Mouse (Mus musculus) left cerebral cortex, postnatal 10 days (tissue): ENCODE data around the gene Gm11938. TPM values are rescaled to one million over a fixed set of nuclear protein-coding genes. Genes with fewer than 3 reads are reported as not detected.
"Not testable (repeated sequence)": the region's sequence is repeated elsewhere in the genome, so short reads cannot be mapped to it uniquely, and the experiment has no call there.

Source experiments
- DNase-seq, 2 experiments: peaks; one replicate each; pipeline ENCODE4 v3.0.0; 2021 to 2022; ENCODE audit warnings: low spot score in 2 of 2, mixed read lengths in 1 of 2; ENCODE audit errors: extremely low spot score in 1 of 2
- intact Hi-C: fragments of 180-260 bp; cut with DNase I; formaldehyde crosslinking; loops from one replicate; pipeline ENCODE4 v1.15.1; 2025
- total RNA-seq, 2 experiments: library from RNA; stranded (reverse); gene quantifications; 2 replicates each; pipeline ENCODE4 v1.2.3; 2021

Gene Gm11938
- total RNA-seq: not detected

DNA sequence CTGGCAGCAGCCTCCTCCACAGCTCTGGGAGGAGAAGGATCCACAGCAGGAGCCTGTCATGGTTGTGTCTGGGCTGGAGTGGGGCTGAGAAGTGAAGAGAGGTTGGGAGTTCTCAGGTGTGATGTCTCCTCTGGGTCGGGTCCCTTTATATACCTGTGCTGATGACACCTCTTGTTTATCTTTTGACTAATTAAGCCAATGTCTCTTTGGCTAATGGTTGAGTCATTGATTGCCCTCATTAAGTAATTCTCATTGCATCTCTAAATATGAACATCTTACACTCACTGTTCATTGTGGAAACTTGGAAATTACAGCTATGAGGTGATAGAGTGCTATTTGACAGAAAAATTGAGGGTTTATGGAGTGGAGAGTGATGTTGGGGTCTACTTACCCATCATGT is at the start of gene Gm11938:
Gene Gm11938, minus strand, starts transcription at position 101 of the 400 bp plus-strand sequence.
- DNase-seq, intact Hi-C loops: not testable (repeated sequence)

DNA sequence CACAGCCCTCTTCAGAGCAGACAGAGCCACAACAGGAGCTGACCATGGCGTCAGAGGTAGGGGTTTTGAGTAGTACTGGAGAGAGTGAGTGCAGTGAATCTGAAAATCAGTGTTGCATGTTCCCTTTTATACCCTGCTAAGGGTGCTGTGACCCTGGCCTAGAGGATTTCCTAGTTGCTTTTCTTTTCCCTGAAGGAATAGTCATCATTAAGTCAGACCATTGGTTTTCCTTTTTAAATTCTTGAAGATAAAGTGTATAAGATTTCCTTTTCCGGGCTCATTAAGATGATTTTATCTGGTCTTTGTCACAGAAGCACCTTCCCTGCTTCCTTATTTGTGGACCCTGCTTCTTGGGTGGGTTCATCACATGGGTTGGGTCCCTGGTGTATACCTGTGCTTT is 47.0 kb upstream of the Gm11938 start, which contains the start of gene Gm11555:
Gene Gm11555, minus strand, starts transcription at position 101 of the 400 bp plus-strand sequence.
- intact Hi-C loops: no loop called here
- no peak for DNase-seq

DNA sequence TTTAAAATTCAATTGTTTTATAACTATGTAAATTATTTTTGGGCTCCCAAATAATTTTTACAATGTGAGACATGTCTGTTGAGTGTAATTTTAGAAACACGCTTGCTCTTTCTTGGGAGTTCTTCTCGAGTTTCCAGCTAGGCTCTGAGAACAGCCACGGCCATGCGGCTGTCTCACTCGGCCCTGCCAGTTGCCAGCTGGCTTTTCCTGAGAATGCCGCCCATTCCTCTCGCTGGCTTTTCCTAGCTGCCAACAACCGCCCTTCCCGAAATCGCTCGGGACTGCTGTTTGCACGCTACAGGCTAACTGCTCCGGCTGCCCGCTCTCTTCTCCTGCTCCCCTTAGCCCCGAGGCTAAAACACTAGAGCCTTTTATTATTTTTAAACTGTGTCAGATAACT is 43.3 kb upstream of the Gm11938 start:
- no peak for DNase-seq
- intact Hi-C loops: no loop called here

DNA sequence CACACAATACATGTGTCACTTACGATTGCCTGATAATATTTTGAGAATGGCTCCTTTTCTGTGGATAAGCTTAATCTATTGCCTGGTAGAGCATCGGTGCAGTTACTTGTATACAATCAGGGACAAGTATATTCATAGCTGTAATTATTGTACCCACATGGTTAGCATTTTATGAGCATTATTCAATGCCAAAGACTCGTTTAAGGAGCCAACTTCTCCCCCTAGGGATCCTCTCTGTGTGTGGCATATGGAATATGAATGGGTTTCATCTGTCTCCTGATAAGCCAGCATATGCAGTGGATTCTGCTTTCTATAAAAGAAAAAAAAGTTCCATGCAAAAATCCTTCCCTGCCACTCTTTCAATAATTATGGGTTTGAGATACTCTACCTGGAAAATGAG is 41.2 kb upstream of the Gm11938 start:
- no peak for DNase-seq
- intact Hi-C loops: no loop called here

DNA sequence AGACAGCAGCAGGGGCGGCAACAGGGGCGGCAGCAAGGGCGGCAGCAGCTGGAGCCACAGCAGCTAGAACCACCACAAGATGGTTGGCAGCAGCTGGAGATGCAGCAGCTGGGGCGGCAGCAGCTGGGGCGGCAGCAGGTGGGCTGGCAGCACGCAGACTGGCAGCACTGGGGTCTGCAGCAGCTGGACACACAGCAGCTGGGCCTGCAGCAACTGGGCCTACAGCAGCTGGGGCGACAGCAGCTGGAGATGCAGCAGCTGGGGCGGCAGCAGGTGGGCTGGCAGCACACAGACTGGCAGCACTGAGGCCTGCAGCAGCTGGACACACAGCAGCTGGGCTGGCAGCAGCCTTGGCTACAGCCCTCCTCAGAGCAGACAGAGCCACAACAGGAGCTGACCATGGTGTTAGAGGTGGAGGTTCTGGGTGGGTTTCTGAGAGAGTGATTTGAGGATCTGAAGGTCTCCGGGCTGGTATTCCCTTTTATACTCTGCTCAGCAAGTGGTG is 40.6 kb upstream of the Gm11938 start, which contains the start of gene Krtap4-7:
Gene Krtap4-7, minus strand, starts transcription at position 455 of the 505 bp plus-strand sequence.
- DNase-seq, intact Hi-C loops: not testable (repeated sequence)

- no peak for DNase-seq
- intact Hi-C loops: no loop called here
Measured at GRCm38 (mm10) chr11:99640926-99641325, 37.8 kb upstream of the Gm11938 start.

- DNase-seq: peak in 1 of 2 experiments; percentile 63
Measured at GRCm38 (mm10) chr11:99637086-99637485, 34.0 kb upstream of the Gm11938 start.

DNA sequence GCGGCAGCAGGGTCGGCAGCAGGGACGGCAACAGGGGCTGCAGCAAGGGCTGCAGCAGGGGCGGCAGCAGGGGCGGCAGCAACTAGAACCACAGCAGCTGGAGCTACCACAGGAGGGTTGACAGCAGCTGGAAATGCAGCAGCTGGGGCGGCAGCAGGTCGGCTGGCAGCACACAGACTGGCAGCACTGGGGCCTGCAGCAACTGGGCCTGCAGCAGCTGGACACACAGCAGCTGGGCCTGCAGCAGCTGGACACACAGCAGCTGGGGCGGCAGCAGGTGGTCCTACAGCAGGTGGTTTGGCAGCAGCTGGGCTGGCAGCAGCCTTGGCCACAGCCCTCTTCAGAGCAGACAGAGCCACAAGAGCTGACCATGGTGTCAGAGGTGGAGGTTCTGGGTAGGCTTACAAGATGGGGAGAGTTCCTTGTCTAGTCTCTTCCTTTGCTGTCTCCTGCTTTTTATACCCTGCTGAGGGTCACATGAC is 31.6 kb upstream of the Gm11938 start, which contains the start of gene Krtap4-2:
Gene Krtap4-2, minus strand, starts transcription at position 432 of the 482 bp plus-strand sequence.
- DNase-seq: no peak
- intact Hi-C loops: no loop called here

More at GRCm38 (mm10) chr11:99637086-99637485, 34.0 kb upstream of the Gm11938 start:
- intact Hi-C loops: no loop called here

GRCm38 (mm10) chr11:99633293-99633692 is 30.2 kb upstream of the Gm11938 start:
- DNase-seq: no peak
- intact Hi-C loops: no loop called here

GRCm38 (mm10) chr11:99630890-99631289 is 27.8 kb upstream of the Gm11938 start:
- no peak for DNase-seq
- intact Hi-C loops: no loop called here

- no peak for DNase-seq
- intact Hi-C loops: no loop called here
Measured at GRCm38 (mm10) chr11:99628138-99628537, 25.0 kb upstream of the Gm11938 start, which contains the start of gene Krtap4-1. TSS of gene Krtap4-1 (minus strand) at chr11:99628238.

DNA sequence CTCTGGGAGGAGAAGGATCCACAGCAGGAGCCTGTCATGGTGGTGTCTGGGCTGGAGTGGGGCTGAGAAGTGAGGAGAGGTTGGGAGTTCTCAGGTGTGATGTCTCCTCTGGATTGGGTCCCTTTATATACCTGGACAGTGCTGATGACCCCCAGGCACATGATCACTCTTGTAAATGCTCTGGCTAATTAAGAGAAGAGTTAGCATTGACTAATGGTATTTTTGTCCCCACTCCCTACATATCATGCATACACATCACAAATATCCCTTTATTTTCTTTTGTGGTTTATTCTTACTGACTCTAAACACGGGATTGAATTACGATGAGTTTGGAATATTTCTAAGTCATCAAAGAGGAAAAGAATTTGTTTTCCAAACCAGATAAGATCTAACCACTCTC is 17.2 kb upstream of the Gm11938 start, which contains the start of gene Gm11562:
Gene Gm11562, minus strand, starts transcription at position 101 of the 400 bp plus-strand sequence.
- intact Hi-C loops: no loop called here
- no peak for DNase-seq

GRCm38 (mm10) chr11:99614796-99615363 is 11.8 kb upstream of the Gm11938 start, which contains the start of gene Krtap2-4:
TSS of gene Krtap2-4 (minus strand) at chr11:99614846.
- DNase-seq: no peak
- intact Hi-C loops: no loop called here

DNA sequence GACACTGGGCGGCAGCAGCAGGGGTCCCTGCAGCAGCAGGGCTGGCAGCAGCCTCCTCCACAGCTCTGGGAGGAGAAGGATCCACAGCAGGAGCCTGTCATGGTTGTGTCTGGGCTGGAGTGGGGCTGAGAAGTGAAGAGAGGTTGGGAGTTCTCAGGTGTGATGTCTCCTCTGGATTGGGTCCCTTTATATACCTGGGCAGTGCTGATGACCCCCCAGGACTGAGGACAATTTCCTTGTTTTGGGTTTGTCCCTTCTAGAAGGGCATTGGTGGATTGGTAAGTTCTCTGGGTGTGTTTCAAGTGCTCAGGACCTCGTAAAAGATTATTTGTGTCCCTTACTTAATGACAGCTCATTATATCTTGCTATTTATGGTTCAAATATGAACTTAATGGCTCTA is 7.0 kb upstream of the Gm11938 start, which contains the start of gene Gm11937:
Gene Gm11937, minus strand, starts transcription at position 101 of the 400 bp plus-strand sequence.
- intact Hi-C loops, DNase-seq: not testable (repeated sequence)

GRCm38 (mm10) chr11:99609126-99609525 is 6.0 kb upstream of the Gm11938 start:
- intact Hi-C loops: no loop called here
- peak in 1 of 2 experiments; percentile 15 for DNase-seq

GRCm38 (mm10) chr11:99597742-99598141 is 5.4 kb downstream of the Gm11938 start, which contains the start of gene Krtap9-3:
TSS of gene Krtap9-3 (minus strand) at chr11:99598105.
- intact Hi-C loops, DNase-seq: not testable (repeated sequence)

DNA sequence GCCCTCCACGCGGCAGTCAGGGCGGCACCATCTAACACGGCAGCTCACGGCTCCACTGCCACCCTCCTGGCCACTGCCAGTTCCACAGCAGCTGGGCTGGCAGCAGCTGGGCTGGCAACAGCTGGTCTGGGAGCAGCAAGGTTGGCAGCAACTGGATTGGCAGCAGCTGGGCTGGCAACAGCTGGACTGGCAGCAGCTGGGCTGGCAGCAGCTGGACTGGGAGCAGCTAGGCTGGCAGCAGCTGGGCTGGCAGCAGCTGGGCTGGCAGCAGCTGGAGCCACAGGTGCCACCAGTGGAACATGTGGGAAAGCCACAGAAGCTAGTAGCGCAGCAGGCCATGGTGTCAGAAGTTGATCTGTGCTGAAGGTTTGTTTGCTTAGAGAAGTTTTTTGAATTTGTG is 12.1 kb downstream of the Gm11938 start, which contains the start of gene Krtap1-3:
Gene Krtap1-3, minus strand, starts transcription at position 359 of the 400 bp plus-strand sequence.
- DNase-seq: no peak
- intact Hi-C loops: no loop called here

DNA sequence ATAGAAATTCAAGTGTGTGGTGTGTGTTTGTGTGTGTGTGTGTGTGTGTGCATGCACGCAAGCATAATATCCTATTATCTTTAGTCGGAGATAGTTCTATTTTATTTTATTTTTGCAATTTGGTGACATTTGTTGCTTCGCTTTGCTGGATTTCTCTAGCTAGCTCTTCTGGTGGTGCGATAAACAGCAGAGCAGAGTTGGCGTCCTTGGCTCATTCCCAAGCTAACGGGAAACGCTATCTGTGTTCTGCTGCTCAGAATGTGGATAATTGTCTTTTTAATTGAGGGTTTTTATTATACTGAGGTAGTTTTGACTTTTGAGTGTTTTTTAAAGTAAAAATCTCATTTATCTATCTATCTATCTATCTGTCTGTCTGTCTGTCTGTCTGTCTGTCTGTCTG is 18.0 kb downstream of the Gm11938 start:
- intact Hi-C loops: no loop called here
- DNase-seq: no peak

- no peak for DNase-seq
- intact Hi-C loops: no loop called here
Measured at GRCm38 (mm10) chr11:99583245-99583704, 19.8 kb downstream of the Gm11938 start, which contains the start of gene Krtap1-4. TSS of gene Krtap1-4 (minus strand) at chr11:99583654.

DNA sequence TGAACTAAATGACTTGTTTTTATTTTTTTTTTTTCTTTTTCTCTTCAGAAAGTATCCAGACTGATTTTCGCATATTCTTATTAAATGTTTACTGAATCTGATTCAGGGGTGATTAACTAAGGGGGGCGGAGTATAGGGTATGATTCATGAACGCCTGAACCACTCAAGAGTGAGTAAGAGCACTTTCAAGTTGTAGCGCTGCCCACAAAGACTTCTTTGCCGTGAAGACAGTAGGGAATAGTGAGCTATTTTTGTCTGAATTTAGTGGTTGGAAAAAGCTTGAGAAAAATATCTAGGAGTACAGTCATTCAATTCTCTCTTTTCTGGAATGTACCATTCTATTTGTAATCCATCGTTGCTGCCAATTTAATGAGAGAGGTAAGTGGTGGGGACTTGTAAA is 21.5 kb downstream of the Gm11938 start:
- no peak for DNase-seq

More for the DNA sequence above, 21.5 kb downstream of the Gm11938 start:
- intact Hi-C loops: no loop called here
